Mouse (Mus musculus) cerebellum, adult 11-12 months (tissue): ENCODE results near the gene Spint1.
A peak's percentile ranks its signal among the peaks of the same experiment; 100 is the strongest.

Experiments
- DNase-seq: peaks from one replicate; pipeline ENCODE4 v3.0.0; 2022

The Spint1 gene

GRCm38 (mm10) chr2:119245246-119245645 is 8.1 kb downstream of the Spint1 start:
- DNase-seq, result no peak

GRCm38 (mm10) chr2:119247904-119248303 is 10.7 kb downstream of the Spint1 start:
- no peak for DNase-seq

- peak; percentile 17 for DNase-seq
These were observed 12.5 kb downstream of the Spint1 start for GRCm38 (mm10) chr2:119249592-119250061.

GRCm38 (mm10) chr2:119250377-119250776 is 13.2 kb downstream of the Spint1 start:
- peak; percentile 22 for DNase-seq

GRCm38 (mm10) chr2:119250826-119251478 is 13.8 kb downstream of the Spint1 start:
- peak; percentile 83 for DNase-seq

GRCm38 (mm10) chr2:119254976-119255375 is 17.8 kb downstream of the Spint1 start:
- DNase-seq, result no peak

GRCm38 (mm10) chr2:119260518-119260917 is 23.4 kb downstream of the Spint1 start:
- DNase-seq, result no peak

GRCm38 (mm10) chr2:119261326-119261725 is 24.2 kb downstream of the Spint1 start:
- no peak for DNase-seq

GRCm38 (mm10) chr2:119262978-119263377 is 25.8 kb downstream of the Spint1 start:
- DNase-seq, result no peak

- no peak for DNase-seq
These were observed 26.7 kb downstream of the Spint1 start for GRCm38 (mm10) chr2:119263813-119264212.

GRCm38 (mm10) chr2:119270286-119270642 is 33.1 kb downstream of the Spint1 start:
- no peak for DNase-seq

- DNase-seq, result peak; percentile 87
These were observed 33.6 kb downstream of the Spint1 start, which contains the start of gene Rhov for GRCm38 (mm10) chr2:119270643-119271331. TSS of gene Rhov (minus strand) at chr2:119271272.

- no peak for DNase-seq
These were observed 37.0 kb downstream of the Spint1 start for GRCm38 (mm10) chr2:119274126-119274525.

- DNase-seq, result no peak
These were observed 39.8 kb downstream of the Spint1 start for GRCm38 (mm10) chr2:119276926-119277325.

GRCm38 (mm10) chr2:119277810-119278209 is 40.6 kb downstream of the Spint1 start:
- DNase-seq, result no peak

GRCm38 (mm10) chr2:119281899-119282565 is 44.9 kb downstream of the Spint1 start:
- DNase-seq, result no peak

GRCm38 (mm10) chr2:119287372-119287771 is 50.2 kb downstream of the Spint1 start:
- peak; percentile 46 for DNase-seq

- peak; percentile 97 for DNase-seq
These were observed 51.2 kb downstream of the Spint1 start, which contains the start of gene Vps18 for GRCm38 (mm10) chr2:119288270-119288882. TSS of gene Vps18 (plus strand) at chr2:119288740.

- DNase-seq, result no peak
These were observed 51.9 kb downstream of the Spint1 start for GRCm38 (mm10) chr2:119289014-119289416.

- peak; percentile 42 for DNase-seq
These were observed 55.1 kb downstream of the Spint1 start for GRCm38 (mm10) chr2:119292281-119292680.

- peak; percentile 88 for DNase-seq
These were observed 55.7 kb downstream of the Spint1 start for GRCm38 (mm10) chr2:119292852-119293251.

GRCm38 (mm10) chr2:119293311-119293710 is 56.1 kb downstream of the Spint1 start:
- DNase-seq, result no peak

- peak; percentile 74 for DNase-seq
These were observed 56.7 kb downstream of the Spint1 start for GRCm38 (mm10) chr2:119293776-119294390.
